Mouse (Mus musculus) C2C12 (cell line): ENCODE data around the gene Ddah2. TPM values are rescaled to one million over a fixed set of nuclear protein-coding genes. Genes with fewer than 3 reads are reported as not detected.

Experiments used
- H3K27me3 ChIP-seq: one replicate; pipeline ENCODE4 v1.6.1; 2011; ENCODE audit not compliant: control insufficient read depth, insufficient read depth, insufficient read length
- H3K36me3 ChIP-seq: one replicate; pipeline ENCODE4 v1.6.1; 2011; ENCODE audit not compliant: control insufficient read depth, insufficient read depth
- H3K4me3 ChIP-seq: one replicate; pipeline ENCODE4 v1.5.1; 2011; ENCODE audit warnings: mild to moderate bottlenecking, control low read depth; ENCODE audit not compliant: poor library complexity, insufficient read depth, severe bottlenecking
- H3K79me2 ChIP-seq: one replicate; pipeline ENCODE4 v1.6.1; 2011; ENCODE audit not compliant: control insufficient read depth, insufficient read depth
- H3K79me3 ChIP-seq: one replicate; pipeline ENCODE4 v1.6.1; 2011; ENCODE audit warnings: low read depth, control low read depth
- H3ac ChIP-seq: one replicate; pipeline ENCODE3; 2011; ENCODE audit warnings: low read depth; ENCODE audit not compliant: control insufficient read depth, insufficient read length
- CEBPB ChIP-seq: IDR thresholded peaks from one replicate; pipeline ENCODE4 v1.6.1; 2011; ENCODE audit warnings: low read depth, mild to moderate bottlenecking, control low read depth, moderate library complexity
- CTCF ChIP-seq: IDR thresholded peaks from one replicate; pipeline ENCODE4 v1.5.1; 2011; ENCODE audit not compliant: control insufficient read depth, insufficient read depth, insufficient read length
- FOSL1 ChIP-seq: IDR thresholded peaks from one replicate; pipeline ENCODE4 v1.8.0; 2011; ENCODE audit warnings: mild to moderate bottlenecking, low read length; ENCODE audit not compliant: poor library complexity, insufficient read depth, severe bottlenecking
- MAX ChIP-seq: IDR thresholded peaks from one replicate; pipeline ENCODE4 v1.6.1; 2011; ENCODE audit warnings: mild to moderate bottlenecking, control low read depth
- MYOD1 ChIP-seq: IDR thresholded peaks from one replicate; pipeline ENCODE4 v1.6.1; 2011; ENCODE audit warnings: low read depth; ENCODE audit not compliant: control insufficient read depth, insufficient read length
- MYOG ChIP-seq: IDR thresholded peaks from one replicate; pipeline ENCODE4 v1.6.1; 2011; ENCODE audit not compliant: control insufficient read depth, insufficient read length; ENCODE audit errors: extremely low read depth
- USF1 ChIP-seq: IDR thresholded peaks from one replicate; pipeline ENCODE4 v1.6.1; 2011; ENCODE audit warnings: low read depth, mild to moderate bottlenecking, control low read depth, moderate library complexity
- polyA plus RNA-seq: library from polyadenylated mRNA; unstranded; fragments of >200 nt; fragmentation: generic; extraction: Trizol; gene quantifications from one replicate; pipeline ENCODE4 v1.2.1, GENCODE M21; 2012; ENCODE audit warnings: missing spikeins

The Ddah2 gene
- polyA plus RNA-seq, 1 experiment, result 129 TPM

DNA sequence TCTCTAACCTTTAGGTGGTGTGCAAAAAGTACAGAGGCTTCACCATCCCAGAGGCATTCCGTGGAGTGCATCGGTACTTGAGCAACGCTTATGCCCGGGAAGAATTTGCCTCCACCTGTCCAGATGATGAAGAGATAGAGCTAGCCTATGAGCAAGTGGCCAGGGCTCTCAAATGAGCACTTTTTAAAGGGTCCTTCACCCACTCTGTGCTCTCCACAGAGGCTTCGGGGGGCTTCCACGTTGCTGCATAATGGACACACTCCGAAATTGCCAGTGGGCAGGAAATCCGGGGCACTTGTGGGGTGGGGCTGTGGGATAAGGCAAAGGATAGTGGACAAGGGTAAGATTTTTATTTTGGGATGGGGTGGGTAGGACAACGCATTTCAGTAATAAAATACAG, 519 bp upstream of the Ddah2 start:
- Histone ChIP-seq H3ac (no peak overlapping the region), H3K4me3 (no peak overlapping the region), H3K27me3 (no peaks in the 10 kb centered on the region), H3K79me2 (peaks cover 30% of the 10 kb centered on the region), H3K79me3 (peaks cover 15% of the 10 kb centered on the region), H3K36me3 (peaks cover 69% of the 10 kb centered on the region)
- no peak for TF ChIP-seq CTCF
- TF ChIP-seq CEBPB, result no peak
- no peak for TF ChIP-seq MAX
- TF ChIP-seq MYOD1, result no peak
- no peak for TF ChIP-seq MYOG
- no peak for TF ChIP-seq FOSL1
- TF ChIP-seq USF1, result no peak

DNA sequence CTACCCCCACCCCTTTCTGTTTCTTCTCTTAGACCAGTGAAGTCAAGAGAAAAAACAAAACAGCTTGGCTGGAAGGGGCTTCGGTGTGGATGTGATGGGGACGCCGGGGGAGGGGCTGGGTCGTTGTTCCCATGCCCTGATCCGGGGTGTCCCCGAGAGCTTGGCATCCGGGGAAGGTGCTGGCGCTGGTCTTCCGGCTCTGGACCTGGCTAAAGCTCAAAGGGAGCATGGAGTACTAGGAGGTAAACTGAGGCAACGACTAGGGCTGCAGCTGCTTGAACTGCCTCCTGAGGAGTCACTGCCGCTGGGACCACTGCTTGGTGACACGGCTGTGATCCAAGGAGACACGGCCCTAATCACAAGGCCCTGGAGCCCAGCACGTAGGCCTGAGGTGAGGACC, 1.2 kb downstream of the Ddah2 start:
- Histone ChIP-seq H3K4me3 (peak overlapping the region; percentile 37), H3K27me3 (no peaks in the 10 kb centered on the region), H3K36me3 (peaks cover 53% of the 10 kb centered on the region), H3K79me3 (peaks cover 3% of the 10 kb centered on the region), H3K79me2 (peaks cover 13% of the 10 kb centered on the region), H3ac (peak overlapping the region; percentile 7)
- TF ChIP-seq CTCF, result no peak
- TF ChIP-seq MAX, result no peak

DNA sequence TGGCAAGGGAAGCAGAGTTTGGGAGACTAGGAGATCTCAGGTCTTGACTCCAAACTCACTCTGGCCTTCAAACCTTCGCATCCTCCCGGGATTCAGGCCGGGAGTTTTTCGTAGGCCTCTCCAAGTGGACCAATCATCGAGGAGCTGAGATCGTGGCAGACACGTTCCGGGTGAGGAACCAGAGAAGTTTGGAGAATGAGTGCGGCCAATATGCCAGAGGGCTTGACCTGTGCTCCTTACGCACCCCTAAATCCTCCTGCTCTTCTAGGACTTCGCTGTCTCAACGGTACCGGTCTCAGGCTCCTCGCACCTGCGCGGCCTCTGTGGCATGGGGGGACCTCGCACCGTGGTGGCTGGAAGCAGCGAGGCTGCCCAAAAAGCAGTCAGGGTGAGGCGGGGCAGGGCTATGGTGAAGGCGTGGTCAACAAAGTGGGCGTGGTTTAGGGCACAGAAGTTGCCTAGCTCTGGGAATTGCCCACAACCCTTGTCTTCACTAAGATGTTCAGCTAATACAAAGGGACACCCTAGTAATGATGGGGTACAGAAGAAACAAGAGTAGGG, 2.0 kb downstream of the Ddah2 start:
- no peak overlapping the region for H3ac ChIP-seq
- no peaks in the 10 kb centered on the region for H3K27me3 ChIP-seq
- no peaks in the 10 kb centered on the region for H3K79me3 ChIP-seq
- peaks cover 5% of the 10 kb centered on the region for H3K79me2 ChIP-seq
- H3K4me3 ChIP-seq, result no peak overlapping the region
- H3K36me3 ChIP-seq, result peaks cover 45% of the 10 kb centered on the region
- TF ChIP-seq MYOG, result no peak
- TF ChIP-seq MAX, result no peak
- no peak for TF ChIP-seq MYOD1
- no peak for TF ChIP-seq USF1
- no peak for TF ChIP-seq FOSL1
- no peak for TF ChIP-seq CTCF
- TF ChIP-seq CEBPB, result no peak

DNA sequence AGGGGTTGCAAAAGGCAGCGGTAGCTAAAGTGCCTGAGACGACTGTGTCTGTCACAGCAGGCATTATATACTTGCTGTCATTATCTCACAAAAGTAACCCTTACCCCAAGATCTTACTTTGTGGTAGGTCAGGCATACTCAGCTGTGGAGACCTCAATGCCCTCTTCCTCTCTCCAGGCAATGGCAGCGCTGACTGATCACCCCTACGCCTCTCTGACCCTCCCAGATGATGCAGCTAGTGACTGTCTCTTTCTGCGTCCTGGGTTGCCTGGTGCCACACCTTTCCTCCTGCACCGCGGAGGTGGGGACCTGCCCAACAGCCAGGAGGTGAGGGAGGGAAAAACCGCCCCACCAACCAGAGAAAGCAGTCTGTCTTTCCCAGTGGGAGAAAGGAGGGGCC, 2.5 kb downstream of the Ddah2 start:
- Histone ChIP-seq H3K4me3 (no peak overlapping the region), H3K79me2 (peaks cover under 1% of the 10 kb centered on the region), H3K27me3 (no peaks in the 10 kb centered on the region), H3ac (no peak overlapping the region), H3K36me3 (peaks cover 40% of the 10 kb centered on the region), H3K79me3 (no peaks in the 10 kb centered on the region)
- TF ChIP-seq MYOG (no peak), USF1 (no peak), FOSL1 (no peak), CTCF (no peak)

DNA sequence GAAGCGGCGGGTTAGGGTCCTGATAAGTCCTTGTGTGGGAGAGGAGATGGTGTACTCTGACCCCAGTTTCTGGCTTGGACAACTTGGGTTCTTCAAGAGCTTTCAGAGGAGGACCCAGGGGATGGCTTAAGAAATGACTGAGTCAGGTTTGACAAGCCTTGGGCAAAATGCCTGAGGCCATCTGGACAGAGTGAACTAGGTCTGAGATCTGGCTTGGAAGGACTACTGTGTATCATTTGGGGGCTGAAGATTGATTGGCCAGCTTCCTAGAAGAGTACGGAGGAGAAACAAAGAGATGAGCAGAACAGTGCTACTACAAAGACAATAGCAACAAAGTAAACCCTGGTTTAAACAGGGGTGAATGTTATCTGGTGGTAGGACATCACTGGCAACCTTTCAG, 4.6 kb downstream of the Ddah2 start:
- no peak for TF ChIP-seq CEBPB
- no peak for TF ChIP-seq CTCF
- no peak overlapping the region for H3ac ChIP-seq
- H3K79me3 ChIP-seq, result no peaks in the 10 kb centered on the region
- H3K36me3 ChIP-seq, result peaks cover 20% of the 10 kb centered on the region
- no peaks in the 10 kb centered on the region for H3K79me2 ChIP-seq
- no peak overlapping the region for H3K4me3 ChIP-seq
- no peaks in the 10 kb centered on the region for H3K27me3 ChIP-seq

DNA sequence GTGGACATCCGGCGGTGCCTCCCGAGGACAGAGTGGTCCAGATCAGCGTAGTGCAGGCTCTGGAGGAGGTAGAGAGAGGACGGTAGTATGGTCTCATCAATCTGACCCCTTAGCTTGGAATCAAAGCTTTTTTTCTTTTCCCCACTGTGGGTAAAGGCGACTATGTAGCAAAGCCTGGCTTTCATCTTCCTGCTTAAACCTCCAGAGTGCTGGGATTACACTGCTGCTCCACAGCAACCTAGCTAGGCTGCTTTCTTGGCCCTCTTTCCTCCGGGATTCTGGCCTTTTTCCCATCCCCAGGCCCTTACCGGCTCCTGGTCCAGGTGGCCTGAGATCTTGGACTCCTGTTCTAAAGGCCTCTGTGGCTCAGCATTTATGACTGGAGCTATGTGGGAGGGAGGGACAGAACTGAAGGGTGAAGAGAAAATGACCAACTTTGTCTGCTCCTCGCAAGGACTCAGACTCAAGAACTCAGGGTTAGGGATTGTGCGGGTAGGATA, 5.6 kb downstream of the Ddah2 start:
- H3K27me3 ChIP-seq, result no peaks in the 10 kb centered on the region
- peaks cover 17% of the 10 kb centered on the region for H3K36me3 ChIP-seq
- no peak overlapping the region for H3K4me3 ChIP-seq

More for the DNA sequence above, 5.6 kb downstream of the Ddah2 start:
- Histone ChIP-seq H3ac (no peak overlapping the region), H3K79me2 (no peaks in the 10 kb centered on the region), H3K79me3 (no peaks in the 10 kb centered on the region)
- TF ChIP-seq CEBPB (no peak), FOSL1 (no peak), MYOD1 (no peak)
